7 mouse cellular contexts compared by ENCODE assay signal in genomic region chr16:3745656-3746055, GRCm38 (mm10). TPM values are rescaled to one million over a fixed set of nuclear protein-coding genes. Genes with fewer than 3 reads are reported as not detected.
DNase-seq lines count a peak whose midpoint lies in the region; ATAC-seq and TF ChIP-seq lines count a peak whose summit lies in the region.

No protein-coding gene starts in this region.

- H3K9me3 ChIP-seq in lung, embryonic 16.5 days (ENCODE audit: control insufficient read depth, low read length), result peaks cover 23% of the 10 kb centered on the region
- H3K9me3 ChIP-seq in forebrain, embryonic 12.5 days, result peaks cover 22% of the 10 kb centered on the region
- H3K9me3 ChIP-seq in limb, embryonic 12.5 days, result peaks cover 27% of the 10 kb centered on the region
- peaks cover 11% of the 10 kb centered on the region; the same call in 1 of the 2 replicates for H3K9me3 ChIP-seq in stomach, embryonic 14.5 days (ENCODE audit: control insufficient read depth, low read depth, low read length)

- peak overlapping the region; percentile 95 for H3K4me2 ChIP-seq in lung, embryonic 16.5 days (ENCODE audit: low read depth, low read length)
- peak overlapping the region; percentile 82 for H3K4me2 ChIP-seq in forebrain, embryonic 12.5 days
- H3K4me2 ChIP-seq in limb, embryonic 12.5 days, result peak overlapping the region; percentile 85
- H3K4me2 ChIP-seq in stomach, embryonic 14.5 days (replicated peaks; ENCODE audit: low read depth, low read length), result peak overlapping the region; percentile 86

- H3K27me3 ChIP-seq in lung, embryonic 16.5 days (ENCODE audit: control insufficient read depth, insufficient read depth, low read depth, low read length), result no peaks in the 10 kb centered on the region
- no peaks in the 10 kb centered on the region for H3K27me3 ChIP-seq in forebrain, embryonic 12.5 days
- H3K27me3 ChIP-seq in limb, embryonic 12.5 days, result no peaks in the 10 kb centered on the region
- no peaks in the 10 kb centered on the region for H3K27me3 ChIP-seq in stomach, embryonic 14.5 days (ENCODE audit: control insufficient read depth, insufficient read depth, low read length)

- no peak for TF ChIP-seq CTCF in layer of hippocampus, adult 2 months (conservative IDR thresholded peaks at IDR 0.05)

- DNase-seq in lung, adult 18-20 months, result no peak
- no peak for DNase-seq in thymus, adult 18-20 months
- DNase-seq in layer of hippocampus, adult 2 months (ENCODE audit: low spot score in 2 of 2), result no peak

- no peak overlapping the region for H3K27ac ChIP-seq in lung, embryonic 16.5 days (ENCODE audit: low read length)
- no peak overlapping the region for H3K27ac ChIP-seq in forebrain, embryonic 12.5 days
- no peak overlapping the region for H3K27ac ChIP-seq in limb, embryonic 12.5 days
- no peak overlapping the region for H3K27ac ChIP-seq in stomach, embryonic 14.5 days (ENCODE audit: low read length)
- H3K27ac ChIP-seq in layer of hippocampus, adult 2 months, result no peak overlapping the region

- whole genome bisulfite sequencing in lung, embryonic 16.5 days, result 80% methylated on average over 4 of the region's 4 CpGs
- WGBS in forebrain, embryonic 12.5 days, result 94% methylated on average over 4 of the region's 4 CpGs
- 86% methylated on average over 4 of the region's 4 CpGs for WGBS in limb, embryonic 12.5 days
- 80% methylated on average over 4 of the region's 4 CpGs for WGBS in stomach, embryonic 14.5 days

- peaks cover 38% of the 10 kb centered on the region for H3K36me3 ChIP-seq in lung, embryonic 16.5 days (ENCODE audit: control insufficient read depth, insufficient read depth, low read length)
- peaks cover 42% of the 10 kb centered on the region for H3K36me3 ChIP-seq in forebrain, embryonic 12.5 days (replicated peaks)
- peaks cover 48% of the 10 kb centered on the region for H3K36me3 ChIP-seq in limb, embryonic 12.5 days
- H3K36me3 ChIP-seq in stomach, embryonic 14.5 days (ENCODE audit: control insufficient read depth, insufficient read depth, low read length), result peaks cover 42% of the 10 kb centered on the region

- H3K9ac ChIP-seq in lung, embryonic 16.5 days (ENCODE audit: low read length), result no peak overlapping the region
- 0 out of 2 replicates have a peak overlapping the region, but pooled peaks have one; percentile 29 for H3K9ac ChIP-seq in forebrain, embryonic 12.5 days
- no peak overlapping the region; the same call in none of the 2 replicates for H3K9ac ChIP-seq in limb, embryonic 12.5 days (replicated peaks)
- no peak overlapping the region for H3K9ac ChIP-seq in stomach, embryonic 14.5 days (replicated peaks; ENCODE audit: low read depth, low read length)

- ATAC-seq in lung, embryonic 16.5 days (ENCODE audit: low read depth), result no peak
- no peak for ATAC-seq in forebrain, embryonic 12.5 days (ENCODE audit: low FRiP score)
- no peak for ATAC-seq in limb, embryonic 12.5 days (ENCODE audit: insufficient number of reproducible peaks, insufficient read depth, low FRiP score, low TSS enrichment, low read depth)
- ATAC-seq in stomach, embryonic 14.5 days (ENCODE audit: insufficient number of reproducible peaks, insufficient read depth, low FRiP score, low read depth), result no peak

- H3K4me1 ChIP-seq in lung, embryonic 16.5 days (replicated peaks; ENCODE audit: control insufficient read depth, insufficient read depth, low read length), result peaks cover 16% of the 10 kb centered on the region
- peaks cover 24% of the 10 kb centered on the region for H3K4me1 ChIP-seq in forebrain, embryonic 12.5 days
- peaks cover 15% of the 10 kb centered on the region for H3K4me1 ChIP-seq in limb, embryonic 12.5 days (replicated peaks)
- peaks cover 16% of the 10 kb centered on the region; the same call in 1 of the 2 replicates for H3K4me1 ChIP-seq in stomach, embryonic 14.5 days (ENCODE audit: control insufficient read depth, insufficient read depth, low read length)

- H3K4me3 ChIP-seq in lung, embryonic 16.5 days (ENCODE audit: low read length), result peak overlapping the region; percentile 10
- H3K4me3 ChIP-seq in forebrain, embryonic 12.5 days (replicated peaks), result peak overlapping the region; percentile 82
- peak overlapping the region; percentile 85 for H3K4me3 ChIP-seq in limb, embryonic 12.5 days (replicated peaks)
- H3K4me3 ChIP-seq in stomach, embryonic 14.5 days (ENCODE audit: low read depth, low read length), result peak overlapping the region; percentile 71; the same call in 1 of the 2 replicates
- no peak overlapping the region; the same call in 1 of the 2 replicates for H3K4me3 ChIP-seq in layer of hippocampus, adult 2 months

RNA-seq across cellular contexts. Expression of gene Zfp263, which starts 1.8 kb away (rescaled TPM):
- 44.9 and 48.0 TPM in 2 replicates for polyA plus RNA-seq in lung, embryonic 16.5 days (2015; fragmentation: Nextera tagmentation; extraction: Ambion mirVana)
- polyA plus RNA-seq in forebrain, embryonic 12.5 days (2016; fragmentation: Nextera tagmentation; extraction: Ambion mirVana), result 52.6 and 56.5 TPM in 2 replicates
- polyA plus RNA-seq in limb, embryonic 12.5 days (2016; fragmentation: Nextera tagmentation; extraction: Ambion mirVana), result 51.7 and 60.2 TPM in 2 replicates
- 29.9 and 30.3 TPM in 2 replicates for polyA plus RNA-seq in stomach, embryonic 14.5 days (2014; fragmentation: Nextera tagmentation; extraction: Ambion mirVana)
- total RNA-seq in layer of hippocampus, adult 2 months (2021), result 10 to 100 TPM; 20.1 to 20.9 TPM

RNA-seq across cellular contexts. Expression of gene Mefv, which starts 27.8 kb away (rescaled TPM):
- polyA plus RNA-seq in lung, embryonic 16.5 days (2015; fragmentation: Nextera tagmentation; extraction: Ambion mirVana), result 0.08 TPM in 1 of 2 replicates, not detected in the other
- polyA plus RNA-seq in forebrain, embryonic 12.5 days (2016; fragmentation: Nextera tagmentation; extraction: Ambion mirVana), result not detected in 2 replicates
- not detected in 2 replicates for polyA plus RNA-seq in limb, embryonic 12.5 days (2016; fragmentation: Nextera tagmentation; extraction: Ambion mirVana)
- not detected in 2 replicates for polyA plus RNA-seq in stomach, embryonic 14.5 days (2014; fragmentation: Nextera tagmentation; extraction: Ambion mirVana)
- total RNA-seq in layer of hippocampus, adult 2 months (2021), result not detected
